Mouse (Mus musculus) frontal cortex, adult 2 months (tissue): Measurements from ENCODE around the gene Tsg101. TPM values are rescaled to one million over a fixed set of nuclear protein-coding genes. Genes with fewer than 3 reads are reported as not detected.

ENCODE experiments used
- DNase-seq, 2 experiments: peaks; one replicate each; pipeline ENCODE4 v3.0.0; 2022; ENCODE audit warnings: low spot score in 1 of 2; ENCODE audit errors: extremely low spot score in 1 of 2
- polyA plus RNA-seq: library from polyadenylated mRNA; depleted of rRNA; stranded (reverse); fragments of >200 nt; gene quantifications from 2 replicates; pipeline ENCODE4 v1.2.3, GENCODE M21; 2012

Gene Tsg101
- polyA plus RNA-seq, 1 experiment = 77.6 TPM

- no peak for DNase-seq
Measured at GRCm38 (mm10) chr7:46879851-46880250, 39.9 kb downstream of the Tsg101 start.

GRCm38 (mm10) chr7:46877255-46877654, 42.5 kb downstream of the Tsg101 start:
- DNase-seq = no peak

GRCm38 (mm10) chr7:46876841-46877240, 42.9 kb downstream of the Tsg101 start:
- DNase-seq = peak; percentile 23 to 39

GRCm38 (mm10) chr7:46871988-46872387, 47.8 kb downstream of the Tsg101 start:
- DNase-seq = no peak

GRCm38 (mm10) chr7:46860996-46861395, 58.8 kb downstream of the Tsg101 start, which contains the start of gene Ldhc:
Ldhc (plus strand) TSS chr7:46861203.
- no peak for DNase-seq

GRCm38 (mm10) chr7:46859031-46859430, 60.7 kb downstream of the Tsg101 start:
- peak in 1 of 2 experiments; percentile 34 for DNase-seq

GRCm38 (mm10) chr7:46857436-46857835, 62.3 kb downstream of the Tsg101 start:
- no peak for DNase-seq

GRCm38 (mm10) chr7:46855866-46856560, 63.8 kb downstream of the Tsg101 start:
- DNase-seq = no peak

GRCm38 (mm10) chr7:46853365-46853764, 66.4 kb downstream of the Tsg101 start:
- no peak for DNase-seq

GRCm38 (mm10) chr7:46852666-46853065, 67.1 kb downstream of the Tsg101 start:
- no peak for DNase-seq

GRCm38 (mm10) chr7:46851026-46851425, 68.7 kb downstream of the Tsg101 start:
- peak in 1 of 2 experiments; percentile 15 for DNase-seq

GRCm38 (mm10) chr7:46849287-46849686, 70.5 kb downstream of the Tsg101 start:
- no peak for DNase-seq

- DNase-seq = peak in 1 of 2 experiments; percentile 55
Measured at GRCm38 (mm10) chr7:46846486-46847244, 73.1 kb downstream of the Tsg101 start.

GRCm38 (mm10) chr7:46845978-46846485, 73.7 kb downstream of the Tsg101 start:
- peak in 1 of 2 experiments; percentile 46 for DNase-seq

- peak; percentile 75 to 94 for DNase-seq
Measured at GRCm38 (mm10) chr7:46845211-46845977, 74.4 kb downstream of the Tsg101 start.

GRCm38 (mm10) chr7:46843576-46843975, 76.2 kb downstream of the Tsg101 start:
- DNase-seq = no peak

- no peak for DNase-seq
Measured at GRCm38 (mm10) chr7:46842278-46842677, 77.5 kb downstream of the Tsg101 start.

GRCm38 (mm10) chr7:46840787-46841525, 78.8 kb downstream of the Tsg101 start, which contains the start of gene Ldha:
Ldha (plus strand) TSS chr7:46841475.
- no peak for DNase-seq

- DNase-seq = no peak
Measured at GRCm38 (mm10) chr7:46840326-46840725, 79.4 kb downstream of the Tsg101 start.

- no peak for DNase-seq
Measured at GRCm38 (mm10) chr7:46839861-46840260, 79.9 kb downstream of the Tsg101 start.
